ENCODE assay signal across 21 mouse cellular contexts in genomic region chr6:93666731-93667130, GRCm38 (mm10).
A peak's percentile ranks its signal among the peaks of the same experiment; 100 is the strongest.
DNase-seq lines count a peak whose midpoint lies in the region; ATAC-seq and TF ChIP-seq lines count a peak whose summit lies in the region.
"Had no signal": no experiment of that assay in that cellular context is flagged by ENCODE, and none has a peak within 500 bp of the region (broad histone marks: within the 10 kb centered on the region; RNA-seq: fewer than 3 reads in every experiment).

No protein-coding gene starts in this region.

- H3K27ac ChIP-seq in midbrain, embryonic 14.5 days (replicated peaks; ENCODE audit: low read depth, low read length), result no peak overlapping the region
- no peak overlapping the region for H3K27ac ChIP-seq in midbrain, embryonic 16.5 days (ENCODE audit: low read length)
- H3K27ac ChIP-seq in embryonic facial prominence, embryonic 15.5 days (replicated peaks), result peak overlapping the region; percentile 55
- H3K27ac ChIP-seq in limb, embryonic 14.5 days (replicated peaks; ENCODE audit: low read depth, low read length), result peak overlapping the region; percentile 26; the same call in 1 of the 2 replicates
- H3K27ac ChIP-seq: hindbrain, embryonic 12.5 days had no signal

- peak; percentile 19 for DNase-seq in midbrain, embryonic 14.5 days
- DNase-seq in embryo, embryonic 11.5 days (ENCODE audit: low read depth, low spot score), result peak; percentile 8
- peak; percentile 55 for DNase-seq in limb, embryonic 14.5 days (ENCODE audit: low spot score)
- DNase-seq in testis, postnatal 10 days (ENCODE audit: low spot score), result no peak
- DNase-seq in spleen, postnatal 10 days (ENCODE audit: low spot score in 2 of 2), result no peak
- DNase-seq in kidney, adult 18-20 months, result no peak
- DNase-seq: adrenal gland, adult 2 months; B cell, adult 2 months; cerebellum, adult 8-10 months; forebrain, postnatal 0 days; heart, postnatal 14 days; kidney, adult 9 months; kidney, postnatal 36 days; liver, postnatal 0 days; lung, postnatal 10 days; thymus, postnatal 25 days had no signal

- no peak overlapping the region for H3K4me3 ChIP-seq in midbrain, embryonic 14.5 days (replicated peaks; ENCODE audit: low read depth, low read length)
- no peak overlapping the region for H3K4me3 ChIP-seq in midbrain, embryonic 16.5 days (ENCODE audit: low read depth, low read length)
- no peak overlapping the region for H3K4me3 ChIP-seq in embryonic facial prominence, embryonic 15.5 days (replicated peaks)
- H3K4me3 ChIP-seq in limb, embryonic 14.5 days (replicated peaks; ENCODE audit: low read length), result no peak overlapping the region
- H3K4me3 ChIP-seq: heart, embryonic 12.5 days; hindbrain, embryonic 12.5 days; megakaryocyte, embryonic 14.5 days had no signal

- whole genome bisulfite sequencing in midbrain, embryonic 14.5 days, result 68% methylated on average over 2 of the region's 2 CpGs
- 47% methylated on average over 2 of the region's 2 CpGs for WGBS in midbrain, embryonic 16.5 days
- 23% methylated on average over 2 of the region's 2 CpGs for WGBS in embryonic facial prominence, embryonic 15.5 days
- 10% methylated on average over 2 of the region's 2 CpGs for WGBS in limb, embryonic 14.5 days

- no peak overlapping the region for H3K9ac ChIP-seq in midbrain, embryonic 14.5 days (replicated peaks; ENCODE audit: low read length)
- no peak overlapping the region for H3K9ac ChIP-seq in midbrain, embryonic 16.5 days (ENCODE audit: low read depth, low read length)
- no peak overlapping the region for H3K9ac ChIP-seq in embryonic facial prominence, embryonic 15.5 days
- no peak overlapping the region for H3K9ac ChIP-seq in limb, embryonic 14.5 days (ENCODE audit: low read depth, low read length, severe bottlenecking)
- H3K9ac ChIP-seq: forebrain, postnatal 0 days; heart, embryonic 12.5 days; hindbrain, embryonic 12.5 days; liver, postnatal 0 days had no signal

- H3K36me3 ChIP-seq in midbrain, embryonic 14.5 days (ENCODE audit: control insufficient read depth, insufficient read depth, low read length), result no peaks in the 10 kb centered on the region
- H3K36me3 ChIP-seq in midbrain, embryonic 16.5 days (ENCODE audit: control insufficient read depth, insufficient read depth, low read length), result no peaks in the 10 kb centered on the region
- no peaks in the 10 kb centered on the region for H3K36me3 ChIP-seq in embryonic facial prominence, embryonic 15.5 days
- H3K36me3 ChIP-seq in limb, embryonic 14.5 days (ENCODE audit: control insufficient read depth, insufficient read depth, low read length), result no peaks in the 10 kb centered on the region
- H3K36me3 ChIP-seq: heart, embryonic 12.5 days; hindbrain, embryonic 12.5 days had no signal

- no peaks in the 10 kb centered on the region for H3K27me3 ChIP-seq in midbrain, embryonic 14.5 days (ENCODE audit: control insufficient read depth, insufficient read depth, low read length)
- H3K27me3 ChIP-seq in midbrain, embryonic 16.5 days (ENCODE audit: control insufficient read depth, insufficient read depth, low read depth, low read length), result no peaks in the 10 kb centered on the region
- no peaks in the 10 kb centered on the region for H3K27me3 ChIP-seq in embryonic facial prominence, embryonic 15.5 days
- no peaks in the 10 kb centered on the region for H3K27me3 ChIP-seq in limb, embryonic 14.5 days (ENCODE audit: control insufficient read depth, insufficient read depth, low read length)
- H3K27me3 ChIP-seq: heart, embryonic 12.5 days; hindbrain, embryonic 12.5 days; megakaryocyte, embryonic 14.5 days had no signal

- no peaks in the 10 kb centered on the region for H3K9me3 ChIP-seq in midbrain, embryonic 14.5 days (ENCODE audit: control insufficient read depth, low read length)
- no peaks in the 10 kb centered on the region for H3K9me3 ChIP-seq in midbrain, embryonic 16.5 days (replicated peaks; ENCODE audit: control insufficient read depth, low read length, poor library complexity, severe bottlenecking)
- H3K9me3 ChIP-seq in embryonic facial prominence, embryonic 15.5 days (replicated peaks), result no peaks in the 10 kb centered on the region
- no peaks in the 10 kb centered on the region for H3K9me3 ChIP-seq in limb, embryonic 14.5 days (ENCODE audit: control insufficient read depth, low read length)
- H3K9me3 ChIP-seq: heart, embryonic 12.5 days; hindbrain, embryonic 12.5 days had no signal

- H3K4me2 ChIP-seq in midbrain, embryonic 14.5 days (ENCODE audit: low read length), result no peak overlapping the region
- H3K4me2 ChIP-seq in midbrain, embryonic 16.5 days (ENCODE audit: low read length), result no peak overlapping the region
- H3K4me2 ChIP-seq in embryonic facial prominence, embryonic 15.5 days (replicated peaks), result no peak overlapping the region
- H3K4me2 ChIP-seq in limb, embryonic 14.5 days (replicated peaks; ENCODE audit: low read depth, low read length, severe bottlenecking), result no peak overlapping the region
- H3K4me2 ChIP-seq: heart, embryonic 12.5 days; hindbrain, embryonic 12.5 days had no signal

- TF ChIP-seq POLR2A in limb, embryonic 14.5 days (IDR thresholded peaks at IDR 0.05; ENCODE audit: borderline replicate concordance, extremely low read depth, insufficient read depth, insufficient read length), result no peak

- H3K4me1 ChIP-seq in midbrain, embryonic 14.5 days (ENCODE audit: control insufficient read depth, insufficient read depth, low read length), result no peaks in the 10 kb centered on the region
- H3K4me1 ChIP-seq in midbrain, embryonic 16.5 days (ENCODE audit: control insufficient read depth, insufficient read depth, low read length), result no peaks in the 10 kb centered on the region
- peaks cover 12% of the 10 kb centered on the region for H3K4me1 ChIP-seq in embryonic facial prominence, embryonic 15.5 days
- H3K4me1 ChIP-seq in limb, embryonic 14.5 days (ENCODE audit: control insufficient read depth, insufficient read depth, low read length), result peaks cover 8% of the 10 kb centered on the region
- H3K4me1 ChIP-seq: heart, embryonic 12.5 days; megakaryocyte, embryonic 14.5 days had no signal

- ATAC-seq in midbrain, embryonic 14.5 days (ENCODE audit: low FRiP score, low TSS enrichment), result no peak
- no peak for ATAC-seq in midbrain, embryonic 16.5 days
- ATAC-seq in embryonic facial prominence, embryonic 15.5 days (ENCODE audit: insufficient number of reproducible peaks, low FRiP score, low TSS enrichment, low read depth), result peak; percentile 70
- ATAC-seq in limb, embryonic 14.5 days (ENCODE audit: low FRiP score, low read depth), result peak; percentile 81
- ATAC-seq: forebrain, postnatal 0 days; liver, postnatal 0 days had no signal

Comparison
In these comparisons a context has a peak if more than half of its experiments do, and no peak if none do; other contexts are left out.
1. ATAC-seq: peak in embryonic facial prominence, embryonic 15.5 days (single experiment) and limb, embryonic 14.5 days (single experiment); none in midbrain, embryonic 14.5 days (single experiment) and midbrain, embryonic 16.5 days (single experiment).
2. DNase-seq: peak in midbrain, embryonic 14.5 days (single experiment), embryo, embryonic 11.5 days (single experiment) and limb, embryonic 14.5 days (single experiment); none in testis, postnatal 10 days (single experiment), spleen, postnatal 10 days (0 of 2) and kidney, adult 18-20 months (single experiment).
3. H3K27ac ChIP-seq: peak in embryonic facial prominence, embryonic 15.5 days (single experiment) and limb, embryonic 14.5 days (single experiment); none in midbrain, embryonic 14.5 days (single experiment) and midbrain, embryonic 16.5 days (single experiment).